Mouse (Mus musculus): Measurements from ENCODE around the gene Iqck. TPM values are rescaled to one million over a fixed set of nuclear protein-coding genes. Genes with fewer than 3 reads are reported as not detected.

Gene Iqck
- polyA plus RNA-seq, 1 experiment, result 41.3 TPM

- Histone ChIP-seq H3K27me3 (ENCODE audit: control insufficient read depth, insufficient read depth, low read length) (no peaks in the 10 kb centered on the region), H3K4me1 (ENCODE audit: control insufficient read depth, insufficient read depth, low read length) (no peaks in the 10 kb centered on the region), H3K36me3 (ENCODE audit: control insufficient read depth, insufficient read depth, low read length) (no peaks in the 10 kb centered on the region; the same call in 1 of the 2 replicates), H3K27ac (ENCODE audit: control insufficient read depth, insufficient read depth, low read depth, low read length) (no peak overlapping the region), H3K4me3 (ENCODE audit: control insufficient read depth, low read depth, low read length) (no peak overlapping the region)
- no peak for TF ChIP-seq POLR2A (IDR thresholded peaks at IDR 0.05; ENCODE audit: control insufficient read depth, low read depth, low read length)
- TF ChIP-seq CTCF (IDR thresholded peaks at IDR 0.05; ENCODE audit: control insufficient read depth, insufficient read depth, insufficient replicate concordance, low read depth, low read length), result no peak
These were observed 47.4 kb downstream of the Iqck start for GRCm38 (mm10) chr7:118902944-118903343.

GRCm38 (mm10) chr7:118903879-118904278 lies 48.3 kb downstream of the Iqck start:
- Histone ChIP-seq H3K4me1 (ENCODE audit: control insufficient read depth, insufficient read depth, low read length) (no peaks in the 10 kb centered on the region), H3K27me3 (ENCODE audit: control insufficient read depth, insufficient read depth, low read length) (no peaks in the 10 kb centered on the region), H3K36me3 (ENCODE audit: control insufficient read depth, insufficient read depth, low read length) (no peaks in the 10 kb centered on the region; the same call in 1 of the 2 replicates), H3K4me3 (ENCODE audit: control insufficient read depth, low read depth, low read length) (no peak overlapping the region), H3K27ac (ENCODE audit: control insufficient read depth, insufficient read depth, low read depth, low read length) (no peak overlapping the region)
- no peak for TF ChIP-seq CTCF (IDR thresholded peaks at IDR 0.05; ENCODE audit: control insufficient read depth, insufficient read depth, insufficient replicate concordance, low read depth, low read length)
- no peak for TF ChIP-seq POLR2A (IDR thresholded peaks at IDR 0.05; ENCODE audit: control insufficient read depth, low read depth, low read length)

GRCm38 (mm10) chr7:118904530-118904929 lies 49.0 kb downstream of the Iqck start:
- no peak for TF ChIP-seq CTCF (IDR thresholded peaks at IDR 0.05; ENCODE audit: control insufficient read depth, insufficient read depth, insufficient replicate concordance, low read depth, low read length)
- TF ChIP-seq POLR2A (IDR thresholded peaks at IDR 0.05; ENCODE audit: control insufficient read depth, low read depth, low read length), result no peak
- no peak overlapping the region for H3K27ac ChIP-seq (ENCODE audit: control insufficient read depth, insufficient read depth, low read depth, low read length)
- H3K4me3 ChIP-seq (ENCODE audit: control insufficient read depth, low read depth, low read length), result no peak overlapping the region
- no peaks in the 10 kb centered on the region for H3K27me3 ChIP-seq (ENCODE audit: control insufficient read depth, insufficient read depth, low read length)
- no peaks in the 10 kb centered on the region; the same call in 1 of the 2 replicates for H3K36me3 ChIP-seq (ENCODE audit: control insufficient read depth, insufficient read depth, low read length)
- no peaks in the 10 kb centered on the region for H3K4me1 ChIP-seq (ENCODE audit: control insufficient read depth, insufficient read depth, low read length)

GRCm38 (mm10) chr7:118908961-118909515 lies 53.5 kb downstream of the Iqck start:
- TF ChIP-seq POLR2A (IDR thresholded peaks at IDR 0.05; ENCODE audit: control insufficient read depth, low read depth, low read length) (no peak), CTCF (IDR thresholded peaks at IDR 0.05; ENCODE audit: control insufficient read depth, insufficient read depth, insufficient replicate concordance, low read depth, low read length) (no peak)
- Histone ChIP-seq H3K27ac (ENCODE audit: control insufficient read depth, insufficient read depth, low read depth, low read length) (no peak overlapping the region), H3K4me1 (ENCODE audit: control insufficient read depth, insufficient read depth, low read length) (no peaks in the 10 kb centered on the region), H3K27me3 (ENCODE audit: control insufficient read depth, insufficient read depth, low read length) (no peaks in the 10 kb centered on the region), H3K36me3 (ENCODE audit: control insufficient read depth, insufficient read depth, low read length) (no peaks in the 10 kb centered on the region; the same call in 1 of the 2 replicates), H3K4me3 (ENCODE audit: control insufficient read depth, low read depth, low read length) (no peak overlapping the region)

- no peak overlapping the region for H3K4me3 ChIP-seq (ENCODE audit: control insufficient read depth, low read depth, low read length)
- H3K36me3 ChIP-seq (ENCODE audit: control insufficient read depth, insufficient read depth, low read length), result no peaks in the 10 kb centered on the region; the same call in 1 of the 2 replicates
- TF ChIP-seq POLR2A (IDR thresholded peaks at IDR 0.05; ENCODE audit: control insufficient read depth, low read depth, low read length), result no peak
- TF ChIP-seq CTCF (IDR thresholded peaks at IDR 0.05; ENCODE audit: control insufficient read depth, insufficient read depth, insufficient replicate concordance, low read depth, low read length), result no peak
- H3K27me3 ChIP-seq (ENCODE audit: control insufficient read depth, insufficient read depth, low read length), result no peaks in the 10 kb centered on the region
- H3K4me1 ChIP-seq (ENCODE audit: control insufficient read depth, insufficient read depth, low read length), result no peaks in the 10 kb centered on the region
- H3K27ac ChIP-seq (ENCODE audit: control insufficient read depth, insufficient read depth, low read depth, low read length), result no peak overlapping the region
These were observed 54.9 kb downstream of the Iqck start for GRCm38 (mm10) chr7:118910464-118910863.

- TF ChIP-seq CTCF (IDR thresholded peaks at IDR 0.05; ENCODE audit: control insufficient read depth, insufficient read depth, insufficient replicate concordance, low read depth, low read length), result no peak
- H3K4me3 ChIP-seq (ENCODE audit: control insufficient read depth, low read depth, low read length), result no peak overlapping the region
- H3K4me1 ChIP-seq (ENCODE audit: control insufficient read depth, insufficient read depth, low read length), result no peaks in the 10 kb centered on the region
- H3K36me3 ChIP-seq (ENCODE audit: control insufficient read depth, insufficient read depth, low read length), result no peaks in the 10 kb centered on the region; the same call in 1 of the 2 replicates
- H3K27me3 ChIP-seq (ENCODE audit: control insufficient read depth, insufficient read depth, low read length), result no peaks in the 10 kb centered on the region
- no peak overlapping the region for H3K27ac ChIP-seq (ENCODE audit: control insufficient read depth, insufficient read depth, low read depth, low read length)
These were observed 55.6 kb downstream of the Iqck start for GRCm38 (mm10) chr7:118911170-118911569.

- Histone ChIP-seq H3K27ac (ENCODE audit: control insufficient read depth, insufficient read depth, low read depth, low read length) (no peak overlapping the region), H3K4me3 (ENCODE audit: control insufficient read depth, low read depth, low read length) (no peak overlapping the region), H3K27me3 (ENCODE audit: control insufficient read depth, insufficient read depth, low read length) (no peaks in the 10 kb centered on the region), H3K4me1 (ENCODE audit: control insufficient read depth, insufficient read depth, low read length) (no peaks in the 10 kb centered on the region), H3K36me3 (ENCODE audit: control insufficient read depth, insufficient read depth, low read length) (no peaks in the 10 kb centered on the region; the same call in 1 of the 2 replicates)
- TF ChIP-seq POLR2A (IDR thresholded peaks at IDR 0.05; ENCODE audit: control insufficient read depth, low read depth, low read length), result no peak
- TF ChIP-seq CTCF (IDR thresholded peaks at IDR 0.05; ENCODE audit: control insufficient read depth, insufficient read depth, insufficient replicate concordance, low read depth, low read length), result no peak
These were observed 56.0 kb downstream of the Iqck start for GRCm38 (mm10) chr7:118911571-118911970.
